Comparison of ENCODE assay signal across 18 mouse cellular contexts in the genomic region with DNA sequence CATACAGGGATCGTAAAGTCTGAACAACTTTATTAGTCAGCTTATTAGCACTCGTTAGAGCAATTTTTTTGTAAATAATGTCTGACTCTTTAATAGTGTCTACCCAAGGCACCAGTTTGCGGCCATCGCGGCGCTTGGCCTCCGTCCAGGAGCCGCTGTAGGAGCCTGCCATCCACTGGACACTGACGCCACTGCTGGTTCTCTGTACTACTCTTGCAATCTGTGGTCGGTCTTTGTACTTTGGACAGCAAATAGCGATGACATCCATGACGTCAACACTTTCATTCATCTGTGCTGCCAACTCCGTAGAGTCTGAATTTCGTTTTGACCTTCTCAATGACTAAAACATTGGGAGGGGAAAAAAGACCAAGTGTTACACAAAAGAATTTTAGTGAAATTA.
A peak's percentile ranks its signal among the peaks of the same experiment; 100 is the strongest.
DNase-seq lines count a peak whose midpoint lies in the region; ATAC-seq lines count a peak whose summit lies in the region.
"Had no signal": no experiment of that assay in that cellular context is flagged by ENCODE, and none has a peak within 500 bp of the region (broad histone marks: within the 10 kb centered on the region; RNA-seq: fewer than 3 reads in every experiment).

No protein-coding gene starts in this region.

- no peak overlapping the region for H3K4me3 ChIP-seq in kidney, embryonic 14.5 days (ENCODE audit: low read length)
- no peak overlapping the region for H3K4me3 ChIP-seq in midbrain, embryonic 10.5 days
- H3K4me3 ChIP-seq: embryonic facial prominence, embryonic 13.5 days; liver, embryonic 13.5 days; neural tube, embryonic 12.5 days had no signal

- H3K36me3 ChIP-seq in kidney, embryonic 14.5 days (ENCODE audit: control insufficient read depth, insufficient read depth, low read length), result peaks cover 40% of the 10 kb centered on the region
- H3K36me3 ChIP-seq in midbrain, embryonic 10.5 days, result peaks cover 67% of the 10 kb centered on the region

- no peak overlapping the region for H3K9ac ChIP-seq in kidney, embryonic 14.5 days (ENCODE audit: low read depth, low read length)
- H3K9ac ChIP-seq: embryonic facial prominence, embryonic 13.5 days; liver, embryonic 13.5 days; neural tube, embryonic 12.5 days had no signal

- no peak overlapping the region for H3K27ac ChIP-seq in kidney, embryonic 14.5 days (ENCODE audit: low read depth, low read length)
- no peak overlapping the region for H3K27ac ChIP-seq in midbrain, embryonic 10.5 days (replicated peaks)
- H3K27ac ChIP-seq: embryonic facial prominence, embryonic 13.5 days; hindbrain, postnatal 0 days; liver, embryonic 13.5 days; neural tube, embryonic 12.5 days had no signal

- intact Hi-C loops in gastrocnemius, postnatal 14 days (cut with DNase I; ENCODE audit: low total_unique reads), result loop anchor here (5.0 kb wide), 1 partner anchor 41 kb away; no protein-coding TSS in a partner anchor

- H3K4me2 ChIP-seq in kidney, embryonic 14.5 days (replicated peaks; ENCODE audit: low read depth, low read length), result no peak overlapping the region
- H3K4me2 ChIP-seq: embryonic facial prominence, embryonic 13.5 days; liver, embryonic 13.5 days; neural tube, embryonic 12.5 days had no signal

- no peaks in the 10 kb centered on the region for H3K4me1 ChIP-seq in kidney, embryonic 14.5 days (ENCODE audit: control insufficient read depth, insufficient read depth, low read length)
- no peaks in the 10 kb centered on the region for H3K4me1 ChIP-seq in midbrain, embryonic 10.5 days
- H3K4me1 ChIP-seq: embryonic facial prominence, embryonic 13.5 days; liver, embryonic 13.5 days; neural tube, embryonic 12.5 days had no signal

- peak; percentile 22 for DNase-seq in gastrocnemius, postnatal 10 days
- DNase-seq in gastrocnemius, postnatal 14 days, result no peak
- peak; percentile 22 for DNase-seq in kidney, postnatal 10 days
- DNase-seq in retina, postnatal 1 day, result peak; percentile 22
- no peak for DNase-seq in retina, embryonic 14.5 days (ENCODE audit: low spot score)
- no peak for DNase-seq in thymus, postnatal 0 days (ENCODE audit: low spot score)
- no peak for DNase-seq in midbrain, embryonic 10.5 days (ENCODE audit: low spot score)
- DNase-seq: adrenal gland, adult 2 months; B cell, adult 2 months; cerebellum, adult 11-12 months; heart, postnatal 36 days; liver, embryonic 13.5 days; right cerebral cortex, postnatal 4 days had no signal

- H3K27me3 ChIP-seq in kidney, embryonic 14.5 days (ENCODE audit: control insufficient read depth, insufficient read depth, low read length), result no peaks in the 10 kb centered on the region
- no peaks in the 10 kb centered on the region for H3K27me3 ChIP-seq in midbrain, embryonic 10.5 days (ENCODE audit: low read depth, poor library complexity, severe bottlenecking)
- H3K27me3 ChIP-seq: embryonic facial prominence, embryonic 13.5 days; liver, embryonic 13.5 days; neural tube, embryonic 12.5 days had no signal

- 96% methylated on average over 14 of the region's 14 CpGs for WGBS in kidney, embryonic 14.5 days
- 95% methylated on average over 14 of the region's 14 CpGs for WGBS in midbrain, embryonic 10.5 days

- no peaks in the 10 kb centered on the region for H3K9me3 ChIP-seq in kidney, embryonic 14.5 days (ENCODE audit: control insufficient read depth, low read length)
- no peaks in the 10 kb centered on the region for H3K9me3 ChIP-seq in midbrain, embryonic 10.5 days (replicated peaks)
- H3K9me3 ChIP-seq: embryonic facial prominence, embryonic 13.5 days; liver, embryonic 13.5 days; neural tube, embryonic 12.5 days had no signal

- ATAC-seq in kidney, embryonic 14.5 days (ENCODE audit: low FRiP score, low TSS enrichment), result no peak
- ATAC-seq: hindbrain, postnatal 0 days; midbrain, embryonic 16.5 days had no signal

Comparison
In these comparisons a context has a peak if more than half of its experiments do, and no peak if none do; other contexts are left out.
1. DNase-seq: peak in gastrocnemius, postnatal 10 days (single experiment), kidney, postnatal 10 days (single experiment) and retina, postnatal 1 day (single experiment); none in gastrocnemius, postnatal 14 days (single experiment), retina, embryonic 14.5 days (single experiment), thymus, postnatal 0 days (single experiment) and midbrain, embryonic 10.5 days (single experiment).